Mouse (Mus musculus) intestine, embryonic 15.5 days (tissue): ENCODE data around the gene Faap100. TPM values are rescaled to one million over a fixed set of nuclear protein-coding genes. Genes with fewer than 3 reads are reported as not detected.

ENCODE experiments used
- ATAC-seq: fragments of 200-750 bp; cut with Nextera tagmentation; 2 replicates; pipeline ENCODE4 v1.8.0; 2017; ENCODE audit warnings: moderate TSS enrichment, moderate library complexity
- H3K27ac ChIP-seq: fragments of 300-500 bp; sonication (generic); 2 replicates; pipeline ENCODE4 v1.5.1; 2015; ENCODE audit warnings: mild to moderate bottlenecking, inconsistent platforms
- H3K27me3 ChIP-seq: fragments of 300-500 bp; sonication (generic); replicated peaks from 2 replicates; pipeline ENCODE4 v1.6.1; 2015; ENCODE audit warnings: inconsistent platforms
- H3K36me3 ChIP-seq: fragments of 300-500 bp; sonication (generic); 2 replicates; pipeline ENCODE4 v1.6.1; 2015; ENCODE audit warnings: inconsistent platforms
- H3K4me1 ChIP-seq: fragments of 300-500 bp; sonication (generic); replicated peaks from 2 replicates; pipeline ENCODE4 v1.6.1; 2015; ENCODE audit warnings: inconsistent platforms
- H3K4me2 ChIP-seq: fragments of 300-500 bp; sonication (generic); replicated peaks from 2 replicates; pipeline ENCODE4 v1.6.1; 2015; ENCODE audit warnings: mild to moderate bottlenecking, inconsistent platforms
- H3K4me3 ChIP-seq: fragments of 300-500 bp; sonication (generic); replicated peaks from 2 replicates; pipeline ENCODE4 v1.5.1; 2015; ENCODE audit warnings: inconsistent platforms
- H3K9ac ChIP-seq: fragments of 300-500 bp; sonication (generic); 2 replicates; pipeline ENCODE4 v1.6.1; 2015; ENCODE audit warnings: inconsistent platforms
- H3K9me3 ChIP-seq: fragments of 300-500 bp; sonication (generic); 2 replicates; pipeline ENCODE4 v1.6.1; 2016; ENCODE audit warnings: inconsistent platforms
- WGBS: fragments of 180-500 bp; shearing (Covaris S2); methylation state at CpG from one replicate; pipeline ENCODE4 v1.1.7; 2015; 5-methylcytosine and 5-hydroxymethylcytosine counted together
- polyA plus RNA-seq: library from polyadenylated mRNA; unstranded; fragments of >200 nt; fragmentation: Nextera tagmentation; extraction: Ambion mirVana; gene quantifications from 2 replicates; pipeline ENCODE4 v1.2.1, GENCODE M21; 2015

Gene Faap100
- polyA plus RNA-seq, 1 experiment from 2014 or later: 24.2 TPM

- H3K9ac ChIP-seq: no peak overlapping the region
- ATAC-seq: no peak
- H3K4me3 ChIP-seq: no peak overlapping the region
- H3K9me3 ChIP-seq: no peaks in the 10 kb centered on the region
- H3K4me1 ChIP-seq: 0 out of 2 replicates have a peak, but pooled peaks cover 2% of the 10 kb centered on the region
- no peaks in the 10 kb centered on the region for H3K36me3 ChIP-seq
- H3K27me3 ChIP-seq: no peaks in the 10 kb centered on the region
- H3K4me2 ChIP-seq: no peak overlapping the region
- H3K27ac ChIP-seq: no peak overlapping the region
- WGBS: 76% methylated on average over 3 of the region's 3 CpGs
These were observed 39.8 kb downstream of the Faap100 start for GRCm38 (mm10) chr11:120338786-120339185.

DNA sequence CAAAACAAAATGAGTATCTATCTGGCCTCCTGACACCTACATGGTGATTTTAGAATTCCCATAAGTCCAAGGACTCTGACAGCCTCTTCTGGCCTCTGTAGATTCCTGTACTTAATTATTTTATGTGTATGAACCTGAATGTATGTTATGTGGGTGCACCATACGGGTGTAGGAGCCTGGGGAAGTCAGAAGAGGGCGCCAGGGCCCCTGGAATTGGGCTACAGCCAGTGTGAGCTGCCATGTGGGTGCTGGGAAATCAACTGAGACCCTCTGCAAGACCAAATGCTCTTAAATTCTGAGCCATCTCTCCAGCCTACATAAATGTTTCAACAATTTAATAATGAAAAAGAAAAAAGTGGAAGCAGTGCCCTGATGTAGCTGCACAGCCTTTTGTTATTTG is 41.1 kb downstream of the Faap100 start:
- H3K4me2 ChIP-seq: no peak overlapping the region
- no peaks in the 10 kb centered on the region for H3K9me3 ChIP-seq
- ATAC-seq: no peak
- H3K4me1 ChIP-seq: 0 out of 2 replicates have a peak, but pooled peaks cover 2% of the 10 kb centered on the region
- no peak overlapping the region for H3K4me3 ChIP-seq
- no peaks in the 10 kb centered on the region for H3K27me3 ChIP-seq
- H3K9ac ChIP-seq: no peak overlapping the region
- WGBS: 31% methylated on average over 2 of the region's 2 CpGs
- no peaks in the 10 kb centered on the region for H3K36me3 ChIP-seq
- H3K27ac ChIP-seq: no peak overlapping the region

GRCm38 (mm10) chr11:120335431-120336021 is 43.0 kb downstream of the Faap100 start:
- Histone ChIP-seq H3K4me2 (no peak overlapping the region), H3K27ac (no peak overlapping the region), H3K9ac (no peak overlapping the region), H3K4me1 (0 out of 2 replicates have a peak, but pooled peaks cover 2% of the 10 kb centered on the region), H3K4me3 (no peak overlapping the region), H3K36me3 (no peaks in the 10 kb centered on the region), H3K9me3 (no peaks in the 10 kb centered on the region), H3K27me3 (no peaks in the 10 kb centered on the region)
- no peak for ATAC-seq
- 78% methylated on average over 6 of the region's 6 CpGs for WGBS

DNA sequence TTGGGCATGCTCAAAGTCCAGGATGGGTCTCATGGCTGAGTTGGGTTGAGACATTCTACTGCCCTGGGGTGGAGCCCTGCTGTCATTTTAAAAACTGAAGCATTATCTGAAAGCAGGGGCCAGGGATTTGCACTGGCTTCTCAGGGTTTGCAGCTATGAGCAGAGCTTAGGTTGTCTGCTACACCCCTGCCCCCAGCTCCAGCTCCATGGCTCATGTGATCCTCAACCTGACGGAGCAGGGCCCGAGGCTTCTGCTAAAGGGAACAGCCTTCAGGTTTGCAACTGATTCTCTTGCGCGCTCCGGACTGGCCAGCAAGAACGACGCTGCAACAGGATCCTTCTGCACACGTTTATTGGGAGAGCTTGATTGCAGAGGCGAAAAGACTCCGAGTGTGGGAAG is 58.4 kb downstream of the Faap100 start:
- Histone ChIP-seq H3K27me3 (no peaks in the 10 kb centered on the region), H3K4me2 (no peak overlapping the region), H3K9me3 (no peaks in the 10 kb centered on the region), H3K4me3 (no peak overlapping the region), H3K36me3 (no peaks in the 10 kb centered on the region), H3K27ac (no peak overlapping the region), H3K4me1 (peaks cover 10% of the 10 kb centered on the region), H3K9ac (no peak overlapping the region)
- 95% methylated on average over 10 of the region's 10 CpGs for WGBS
- ATAC-seq: no peak

- Histone ChIP-seq H3K4me3 (no peak overlapping the region), H3K27me3 (no peaks in the 10 kb centered on the region), H3K36me3 (no peaks in the 10 kb centered on the region), H3K9me3 (no peaks in the 10 kb centered on the region), H3K4me1 (peaks cover 11% of the 10 kb centered on the region), H3K4me2 (no peak overlapping the region), H3K27ac (no peak overlapping the region), H3K9ac (no peak overlapping the region)
- 89% methylated on average over 5 of the region's 5 CpGs for WGBS
- no peak for ATAC-seq
These were observed 59.3 kb downstream of the Faap100 start for GRCm38 (mm10) chr11:120319310-120319709.

Other genes with a start within 250 kb of the Faap100 start
- gene Slc38a10, start 227.4 kb downstream of the Faap100 start, polyA plus RNA-seq: 81.8 and 88.2 TPM in 2 replicates
- gene Bahcc1, start 145.8 kb downstream of the Faap100 start, polyA plus RNA-seq: 5.8 and 7.1 TPM in 2 replicates
- gene Actg1, start 30.2 kb downstream of the Faap100 start, polyA plus RNA-seq: 2,607 and 2,658 TPM in 2 replicates
- 0.18 TPM in 1 of 2 replicates, not detected in the other for gene Fscn2, start 17.2 kb downstream of the Faap100 start, polyA plus RNA-seq
- gene Nploc4, start 58.9 kb upstream of the Faap100 start, polyA plus RNA-seq: 26.6 and 28.9 TPM in 2 replicates
- not detected in 2 replicates for gene Tspan10, start 63.9 kb upstream of the Faap100 start, polyA plus RNA-seq
- 0.18 and 0.34 TPM in 2 replicates for gene Pde6g, start 74.7 kb upstream of the Faap100 start, polyA plus RNA-seq
- 16.4 and 18.2 TPM in 2 replicates for gene Oxld1, start 79.3 kb upstream of the Faap100 start, polyA plus RNA-seq
- 27.6 and 31.3 TPM in 2 replicates for gene Ccdc137, start 79.4 kb upstream of the Faap100 start, polyA plus RNA-seq
- gene Arl16, start 88.8 kb upstream of the Faap100 start, polyA plus RNA-seq: 34.7 and 36.5 TPM in 2 replicates
- gene Mrpl12, start 105.8 kb upstream of the Faap100 start, polyA plus RNA-seq: 222 and 231 TPM in 2 replicates
- 79.1 and 90.1 TPM in 2 replicates for gene Slc25a10, start 113.1 kb upstream of the Faap100 start, polyA plus RNA-seq
- gene Gcgr, start 151.9 kb upstream of the Faap100 start, polyA plus RNA-seq: 0.58 and 0.67 TPM in 2 replicates
- gene Mcrip1, start 171.0 kb upstream of the Faap100 start, polyA plus RNA-seq: 135 and 142 TPM in 2 replicates
- gene Ppp1r27, start 172.4 kb upstream of the Faap100 start, polyA plus RNA-seq: not detected in 2 replicates
- 992 and 1,107 TPM in 2 replicates for gene P4hb, start 194.5 kb upstream of the Faap100 start, polyA plus RNA-seq
- 559 and 611 TPM in 2 replicates for gene Arhgdia, start 202.9 kb upstream of the Faap100 start, polyA plus RNA-seq
- gene Alyref, start 219.6 kb upstream of the Faap100 start, polyA plus RNA-seq: 406 and 459 TPM in 2 replicates
- gene Anapc11, start 219.7 kb upstream of the Faap100 start, polyA plus RNA-seq: 178 and 194 TPM in 2 replicates
- gene Npb, start 229.7 kb upstream of the Faap100 start, polyA plus RNA-seq: 2.7 and 3.6 TPM in 2 replicates
- gene Pcyt2, start 239.2 kb upstream of the Faap100 start, polyA plus RNA-seq: 250 and 306 TPM in 2 replicates
- gene Sirt7, start 246.5 kb upstream of the Faap100 start, polyA plus RNA-seq: 40.1 and 42.2 TPM in 2 replicates